Mouse (Mus musculus) stomach, postnatal 0 days (tissue): Measurements from ENCODE around the gene Tpra1. TPM values are rescaled to one million over a fixed set of nuclear protein-coding genes. Genes with fewer than 3 reads are reported as not detected.

Experiments
- ATAC-seq: fragments of 200-750 bp; cut with Nextera tagmentation; 2 replicates; pipeline ENCODE4 v1.8.0; 2017; ENCODE audit not compliant: low FRiP score, low TSS enrichment
- DNase-seq: peaks from one replicate; pipeline ENCODE4 v3.0.0-alpha.2; 2016; ENCODE audit warnings: low spot score
- H3K27ac ChIP-seq: fragments of 300-500 bp; sonication (generic); replicated peaks from 2 replicates; pipeline ENCODE4 v1.5.1; 2014; ENCODE audit warnings: mild to moderate bottlenecking, control low read depth
- H3K27me3 ChIP-seq: fragments of 300-500 bp; sonication (generic); 2 replicates; pipeline ENCODE4 v1.6.1; 2014; ENCODE audit warnings: low read length; ENCODE audit not compliant: control insufficient read depth, insufficient read depth
- H3K36me3 ChIP-seq: fragments of 300-500 bp; sonication (generic); 2 replicates; pipeline ENCODE4 v1.6.1; 2014; ENCODE audit warnings: low read length, mixed read lengths; ENCODE audit not compliant: control insufficient read depth, insufficient read depth
- H3K4me1 ChIP-seq: fragments of 300-500 bp; sonication (generic); replicated peaks from 2 replicates; pipeline ENCODE4 v1.6.1; 2014; ENCODE audit warnings: antibody characterized with exemption; ENCODE audit not compliant: control insufficient read depth, insufficient read depth
- H3K4me2 ChIP-seq: fragments of 300-500 bp; sonication (generic); replicated peaks from 2 replicates; pipeline ENCODE4 v1.6.1; 2014; ENCODE audit warnings: low read depth, mild to moderate bottlenecking, control low read depth, moderate library complexity
- H3K4me3 ChIP-seq: fragments of 300-500 bp; sonication (generic); 2 replicates; pipeline ENCODE4 v1.5.1; 2014; ENCODE audit warnings: low read depth, low read length, control low read depth
- H3K9ac ChIP-seq: fragments of 300-500 bp; sonication (generic); 2 replicates; pipeline ENCODE4 v1.6.1; 2014; ENCODE audit warnings: mild to moderate bottlenecking, low read length, control low read depth, mixed read lengths
- H3K9me3 ChIP-seq: fragments of 300-500 bp; sonication (generic); 2 replicates; pipeline ENCODE4 v1.6.1; 2016; ENCODE audit warnings: low read length; ENCODE audit not compliant: control insufficient read depth
- CTCF ChIP-seq: IDR thresholded peaks from 2 replicates; pipeline ENCODE4 v1.5.1; 2016; ENCODE audit warnings: antibody characterized with exemption, low read depth, mild to moderate bottlenecking, moderate library complexity
- EP300 ChIP-seq: optimal IDR thresholded peaks from 2 replicates; pipeline ENCODE3; 2016; ENCODE audit warnings: antibody characterized with exemption
- WGBS: fragments of 180-500 bp; shearing (Covaris S2); extraction: QIAGEN DNeasy Blood & Tissue Kit; methylation state at CpG from one replicate; pipeline ENCODE4 v1.1.7; 2014; 5-methylcytosine and 5-hydroxymethylcytosine counted together
- polyA plus RNA-seq: library from polyadenylated mRNA; unstranded; fragments of >200 nt; fragmentation: Nextera tagmentation; extraction: Ambion mirVana; gene quantifications from 2 replicates; pipeline ENCODE4 v1.2.1, GENCODE M21; 2015

Tpra1 gene
- polyA plus RNA-seq, 1 experiment from 2014 or later = 39.8 TPM

GRCm38 (mm10) chr6:88940090-88940916 is 38.3 kb downstream of the Tpra1 start:
- TF ChIP-seq EP300 (no peak), CTCF (no peak)
- Histone ChIP-seq H3K9ac (no peak overlapping the region), H3K36me3 (no peaks in the 10 kb centered on the region), H3K27me3 (no peaks in the 10 kb centered on the region), H3K4me1 (no peaks in the 10 kb centered on the region), H3K4me2 (no peak overlapping the region), H3K4me3 (no peak overlapping the region), H3K27ac (no peak overlapping the region), H3K9me3 (no peaks in the 10 kb centered on the region)
- ATAC-seq (no peak), DNase-seq (no peak)
- WGBS = 82% methylated on average over 9 of the region's 9 CpGs

GRCm38 (mm10) chr6:88941628-88942027 is 39.6 kb downstream of the Tpra1 start:
- ATAC-seq (no peak; the same call in 1 of the 2 replicates), DNase-seq (no peak)
- Histone ChIP-seq H3K27ac (no peak overlapping the region), H3K36me3 (no peaks in the 10 kb centered on the region), H3K4me3 (no peak overlapping the region), H3K9ac (no peak overlapping the region), H3K9me3 (no peaks in the 10 kb centered on the region), H3K4me1 (no peaks in the 10 kb centered on the region), H3K27me3 (no peaks in the 10 kb centered on the region), H3K4me2 (no peak overlapping the region)
- no peak for TF ChIP-seq CTCF
- no peak for TF ChIP-seq EP300
- 70% methylated on average over 4 of the region's 4 CpGs for WGBS

- Histone ChIP-seq H3K4me1 (no peaks in the 10 kb centered on the region), H3K4me3 (no peak overlapping the region), H3K9me3 (no peaks in the 10 kb centered on the region), H3K4me2 (no peak overlapping the region), H3K9ac (no peak overlapping the region), H3K27me3 (no peaks in the 10 kb centered on the region), H3K36me3 (no peaks in the 10 kb centered on the region), H3K27ac (no peak overlapping the region)
- DNase-seq (no peak), ATAC-seq (no peak)
- 61% methylated on average over 8 of the region's 8 CpGs for WGBS
- TF ChIP-seq EP300 = no peak
- TF ChIP-seq CTCF = no peak
Observed at GRCm38 (mm10) chr6:88942595-88942994, 40.5 kb downstream of the Tpra1 start.

- Histone ChIP-seq H3K9me3 (no peaks in the 10 kb centered on the region), H3K36me3 (no peaks in the 10 kb centered on the region), H3K9ac (no peak overlapping the region), H3K4me3 (no peak overlapping the region), H3K27ac (no peak overlapping the region), H3K4me1 (no peaks in the 10 kb centered on the region), H3K27me3 (no peaks in the 10 kb centered on the region), H3K4me2 (no peak overlapping the region)
- DNase-seq (no peak), ATAC-seq (no peak)
- TF ChIP-seq EP300 (no peak), CTCF (no peak)
- WGBS = 79% methylated on average over 6 of the region's 6 CpGs
Observed at GRCm38 (mm10) chr6:88943666-88944065, 41.6 kb downstream of the Tpra1 start.

- no peak for DNase-seq
- Histone ChIP-seq H3K4me2 (no peak overlapping the region), H3K9me3 (no peaks in the 10 kb centered on the region), H3K27me3 (no peaks in the 10 kb centered on the region), H3K27ac (no peak overlapping the region), H3K9ac (no peak overlapping the region), H3K36me3 (no peaks in the 10 kb centered on the region), H3K4me1 (no peaks in the 10 kb centered on the region), H3K4me3 (no peak overlapping the region)
- 80% methylated on average over 6 of the region's 6 CpGs for WGBS
- TF ChIP-seq EP300 (no peak), CTCF (no peak)
- no peak for ATAC-seq
Observed at GRCm38 (mm10) chr6:88946442-88946841, 44.4 kb downstream of the Tpra1 start.

- Histone ChIP-seq H3K27me3 (no peaks in the 10 kb centered on the region), H3K9ac (no peak overlapping the region), H3K4me2 (no peak overlapping the region), H3K9me3 (no peaks in the 10 kb centered on the region), H3K4me3 (no peak overlapping the region), H3K27ac (no peak overlapping the region), H3K36me3 (no peaks in the 10 kb centered on the region), H3K4me1 (no peaks in the 10 kb centered on the region)
- DNase-seq = no peak
- TF ChIP-seq EP300 (no peak), CTCF (no peak)
- ATAC-seq = no peak
Observed at GRCm38 (mm10) chr6:88947771-88948170, 45.7 kb downstream of the Tpra1 start.
